Mouse (Mus musculus) central nervous system, embryonic 14 days (tissue): ENCODE data around the gene Rab3gap2. TPM values are rescaled to one million over a fixed set of nuclear protein-coding genes. Genes with fewer than 3 reads are reported as not detected.

Experiments used
- polyA plus RNA-seq: library from polyadenylated mRNA; depleted of rRNA; stranded (reverse); fragments of >200 nt; gene quantifications from 2 replicates; pipeline ENCODE4 v1.2.3, GENCODE M21; 2012; rRNA removed

The Rab3gap2 gene
- polyA plus RNA-seq, result 42.6 and 43.2 TPM in 2 replicates

GRCm38 (mm10) chr1:185203909-185204661, at the start of gene Rab3gap2:
TSS of gene Rab3gap2 (plus strand) at chr1:185204117.

GRCm38 (mm10) chr1:185328721-185329610, 125.0 kb downstream of the Rab3gap2 start, which contains the start of gene Iars2:
TSS of gene Iars2 (minus strand) at chr1:185329396.

GRCm38 (mm10) chr1:185331983-185332430, 128.1 kb downstream of the Rab3gap2 start, which contains the start of gene Bpnt1:
TSS of gene Bpnt1 (plus strand) at chr1:185332149.

Other genes with a start within 250 kb of the Rab3gap2 start
- 45.1 and 46.1 TPM in 2 replicates for gene Mark1, start 204.5 kb upstream of the Rab3gap2 start, polyA plus RNA-seq
- gene Iars2, start 125.3 kb downstream of the Rab3gap2 start, polyA plus RNA-seq, result 20.3 and 21.6 TPM in 2 replicates
- 48.0 and 54.2 TPM in 2 replicates for gene Bpnt1, start 128.0 kb downstream of the Rab3gap2 start, polyA plus RNA-seq
- gene Eprs, start 158.9 kb downstream of the Rab3gap2 start, polyA plus RNA-seq, result 46.3 and 46.5 TPM in 2 replicates